Mouse (Mus musculus) limb, embryonic 12.5 days (tissue): Measurements from ENCODE around the gene Acvr1. TPM values are rescaled to one million over a fixed set of nuclear protein-coding genes. Genes with fewer than 3 reads are reported as not detected.

Source experiments
- ATAC-seq: fragments of 200-750 bp; cut with Nextera tagmentation; 2 replicates; pipeline ENCODE4 v1.8.0; 2017; ENCODE audit warnings: low read depth, moderate TSS enrichment; ENCODE audit not compliant: insufficient number of reproducible peaks, insufficient read depth, low FRiP score, low TSS enrichment
- H3K27ac ChIP-seq: fragments of 300-500 bp; sonication (generic); 2 replicates; pipeline ENCODE4 v1.5.1; 2016; ENCODE audit warnings: mild to moderate bottlenecking, moderate library complexity
- H3K27me3 ChIP-seq: fragments of 300-500 bp; sonication (generic); 2 replicates; pipeline ENCODE4 v1.6.1; 2016; ENCODE audit warnings: mild to moderate bottlenecking, moderate library complexity
- H3K36me3 ChIP-seq: fragments of 300-500 bp; sonication (generic); 2 replicates; pipeline ENCODE4 v1.6.1; 2016; ENCODE audit warnings: mild to moderate bottlenecking, moderate library complexity
- H3K4me1 ChIP-seq: fragments of 300-500 bp; sonication (generic); replicated peaks from 2 replicates; pipeline ENCODE4 v1.6.1; 2016
- H3K4me2 ChIP-seq: fragments of 300-500 bp; sonication (generic); 2 replicates; pipeline ENCODE4 v1.6.1; 2016; ENCODE audit warnings: mild to moderate bottlenecking, moderate library complexity
- H3K4me3 ChIP-seq: fragments of 300-500 bp; sonication (generic); replicated peaks from 2 replicates; pipeline ENCODE4 v1.5.1; 2016; ENCODE audit warnings: mild to moderate bottlenecking
- H3K9ac ChIP-seq: fragments of 300-500 bp; sonication (generic); replicated peaks from 2 replicates; pipeline ENCODE4 v1.6.1; 2016; ENCODE audit warnings: mild to moderate bottlenecking, moderate library complexity
- H3K9me3 ChIP-seq: fragments of 300-500 bp; sonication (generic); 2 replicates; pipeline ENCODE4 v1.6.1; 2016; ENCODE audit warnings: mild to moderate bottlenecking, moderate library complexity
- WGBS: fragments of 180-500 bp; shearing (Covaris S2); methylation state at CpG from one replicate; pipeline ENCODE4 v1.1.7; 2016; 5-methylcytosine and 5-hydroxymethylcytosine counted together
- polyA plus RNA-seq: library from polyadenylated mRNA; unstranded; fragments of >200 nt; fragmentation: Nextera tagmentation; extraction: Ambion mirVana; gene quantifications from 2 replicates; pipeline ENCODE4 v1.2.1, GENCODE M21; 2016

The Acvr1 gene
- polyA plus RNA-seq, 1 experiment from 2014 or later = 5.8 TPM

GRCm38 (mm10) chr2:58354389-58354788, 212.6 kb downstream of the Acvr1 start:
- peaks cover 12% of the 10 kb centered on the region for H3K4me1 ChIP-seq
- no peak overlapping the region for H3K27ac ChIP-seq
- H3K36me3 ChIP-seq = no peaks in the 10 kb centered on the region
- no peak overlapping the region for H3K9ac ChIP-seq
- no peak overlapping the region for H3K4me2 ChIP-seq
- H3K4me3 ChIP-seq = no peak overlapping the region
- H3K9me3 ChIP-seq = no peaks in the 10 kb centered on the region
- 79% methylated on average over 3 of the region's 3 CpGs for WGBS
- H3K27me3 ChIP-seq = peaks cover 38% of the 10 kb centered on the region
- ATAC-seq = no peak

DNA sequence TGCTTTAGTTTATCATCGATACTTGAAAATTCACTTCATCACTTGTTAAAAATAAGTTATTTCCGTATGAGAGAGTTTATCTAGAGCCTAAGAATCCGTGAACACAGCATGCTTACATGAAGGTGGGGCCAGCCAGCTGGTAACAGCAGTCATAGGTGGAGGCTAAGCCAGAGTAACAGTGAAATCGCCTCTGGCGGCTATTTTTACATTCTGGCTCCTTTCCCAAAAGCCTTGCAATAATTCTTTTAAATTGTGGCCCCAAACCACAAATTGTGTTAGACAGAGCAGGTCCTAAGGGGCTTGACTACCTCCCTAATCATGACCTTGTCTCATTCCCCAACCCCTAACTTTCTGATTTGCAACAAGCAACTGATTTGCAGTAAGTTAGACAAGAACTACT, 214.1 kb downstream of the Acvr1 start:
- H3K9ac ChIP-seq = no peak overlapping the region
- H3K4me2 ChIP-seq = no peak overlapping the region
- 67% methylated on average over 5 of the region's 5 CpGs for WGBS
- H3K36me3 ChIP-seq = no peaks in the 10 kb centered on the region
- H3K27me3 ChIP-seq = peaks cover 23% of the 10 kb centered on the region
- ATAC-seq = no peak
- H3K4me1 ChIP-seq = peaks cover 9% of the 10 kb centered on the region
- H3K9me3 ChIP-seq = no peaks in the 10 kb centered on the region
- H3K27ac ChIP-seq = no peak overlapping the region
- no peak overlapping the region for H3K4me3 ChIP-seq

GRCm38 (mm10) chr2:58350657-58351056, 216.3 kb downstream of the Acvr1 start:
- no peaks in the 10 kb centered on the region for H3K9me3 ChIP-seq
- no peak overlapping the region for H3K9ac ChIP-seq
- no peak overlapping the region for H3K27ac ChIP-seq
- H3K4me2 ChIP-seq = no peak overlapping the region
- H3K4me1 ChIP-seq = no peaks in the 10 kb centered on the region
- H3K36me3 ChIP-seq = no peaks in the 10 kb centered on the region
- 87% methylated on average over 2 of the region's 2 CpGs for WGBS
- no peak for ATAC-seq
- no peak overlapping the region for H3K4me3 ChIP-seq
- H3K27me3 ChIP-seq = peaks cover 8% of the 10 kb centered on the region

Other genes with a start within 250 kb of the Acvr1 start
- gene Acvr1c, start 209.3 kb downstream of the Acvr1 start, polyA plus RNA-seq = 0.05 and 0.15 TPM in 2 replicates
- gene Gm17409, start 97.0 kb downstream of the Acvr1 start, polyA plus RNA-seq = not detected in 2 replicates
- gene Upp2, start 141 bp upstream of the Acvr1 start, polyA plus RNA-seq = 10.4 and 12.9 TPM in 2 replicates